ENCODE assay signal across 16 mouse cellular contexts in genomic region chr13:58350606-58351005, GRCm38 (mm10). TPM values are rescaled to one million over a fixed set of nuclear protein-coding genes. Genes with fewer than 3 reads are reported as not detected.
"Had no signal": no experiment of that assay in that cellular context is flagged by ENCODE, and none has a peak within 500 bp of the region (broad histone marks: within the 10 kb centered on the region; RNA-seq: fewer than 3 reads in every experiment).

No protein-coding gene starts in this region.

- H3K4me1 ChIP-seq: kidney, embryonic 15.5 days; limb, embryonic 10.5 days; midbrain, embryonic 10.5 days; neural tube, embryonic 15.5 days had no signal

- ATAC-seq: lung, postnatal 0 days had no signal

- H3K36me3 ChIP-seq: kidney, embryonic 15.5 days; limb, embryonic 10.5 days; midbrain, embryonic 10.5 days; neural tube, embryonic 15.5 days had no signal

- H3K4me2 ChIP-seq: kidney, embryonic 15.5 days; neural tube, embryonic 15.5 days had no signal

- H3K9me3 ChIP-seq: kidney, embryonic 15.5 days; limb, embryonic 10.5 days; midbrain, embryonic 10.5 days; neural tube, embryonic 15.5 days had no signal

- H3K9ac ChIP-seq: kidney, embryonic 15.5 days; liver, embryonic 14.5 days; neural tube, embryonic 15.5 days had no signal

- H3K4me3 ChIP-seq: kidney, embryonic 15.5 days; limb, embryonic 10.5 days; midbrain, embryonic 10.5 days; myocyte; neural tube, embryonic 15.5 days had no signal

- DNase-seq: kidney, postnatal 14 days; lung, adult 2 months; lung, postnatal 36 days; midbrain, embryonic 14.5 days; retina, postnatal 1 day; right cerebral cortex, postnatal 4 days; spleen, adult 18-20 months; thymus, postnatal 36 days had no signal

- H3K27ac ChIP-seq: kidney, embryonic 15.5 days; limb, embryonic 10.5 days; liver, embryonic 14.5 days; midbrain, embryonic 10.5 days; neural tube, embryonic 15.5 days had no signal

- H3K27me3 ChIP-seq: kidney, embryonic 15.5 days; neural tube, embryonic 15.5 days had no signal

RNA-seq across cellular contexts. Expression of gene Kif27, which starts 8.3 kb away (rescaled TPM):
- total RNA-seq: megakaryocyte progenitor cell, adult 5-6 weeks had no signal
